In the genomic region with DNA sequence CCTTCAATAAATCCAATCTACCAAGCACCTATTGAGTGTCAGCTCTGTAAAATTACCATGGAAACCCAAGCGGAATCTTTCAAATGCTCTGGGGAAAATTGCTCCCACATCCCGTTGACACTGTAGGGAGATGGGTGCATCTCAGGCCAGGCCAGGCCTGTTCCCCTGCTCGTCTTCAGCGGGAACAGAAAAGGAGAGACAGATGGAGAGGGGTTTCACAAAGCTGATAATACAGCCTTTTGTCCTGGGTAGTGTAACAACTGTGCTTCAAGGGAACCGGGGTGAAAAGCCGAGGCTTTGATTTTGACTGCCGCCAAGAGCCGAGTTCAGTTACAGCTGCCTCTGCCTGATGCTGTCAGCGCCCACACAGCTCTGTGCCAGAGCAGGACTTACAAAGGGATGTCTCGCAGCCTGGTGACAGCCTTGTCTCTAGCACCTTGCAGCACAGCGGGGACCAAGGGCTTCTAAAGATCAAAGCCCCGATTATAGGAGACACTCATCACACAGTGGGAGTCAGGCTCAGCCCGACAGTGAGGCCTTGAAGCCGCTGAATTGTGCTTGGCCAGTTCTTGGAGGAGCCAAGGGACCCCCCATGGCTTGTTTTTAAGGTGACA, we compare ENCODE assay signal across 13 mouse cellular contexts.
DNase-seq lines count a peak whose midpoint lies in the region; ATAC-seq and TF ChIP-seq lines count a peak whose summit lies in the region.
"Had no signal": no experiment of that assay in that cellular context is flagged by ENCODE, and none has a peak within 500 bp of the region (broad histone marks: within the 10 kb centered on the region; RNA-seq: fewer than 3 reads in every experiment).

No protein-coding gene starts in this region.

- peak; percentile 79 for ATAC-seq in heart, embryonic 16.5 days (replicated peaks; ENCODE audit: extremely low read depth, insufficient read depth, low FRiP score)
- peak; percentile 39; the same call in 1 of the 2 replicates for ATAC-seq in forebrain, embryonic 12.5 days (ENCODE audit: low FRiP score)
- peak; percentile 66 for ATAC-seq in midbrain, embryonic 11.5 days (ENCODE audit: low FRiP score)

- no peak for TF ChIP-seq POLR2A in brain, embryonic 14.5 days (IDR thresholded peaks at IDR 0.05; ENCODE audit: borderline replicate concordance, extremely low read depth, insufficient read depth, insufficient read length, poor library complexity, severe bottlenecking)

- H3K4me1 ChIP-seq in heart, embryonic 16.5 days (ENCODE audit: control insufficient read depth, insufficient read depth, low read length), result peaks cover 14% of the 10 kb centered on the region
- peaks cover 24% of the 10 kb centered on the region for H3K4me1 ChIP-seq in forebrain, embryonic 12.5 days
- H3K4me1 ChIP-seq in midbrain, embryonic 11.5 days (ENCODE audit: control insufficient read depth, insufficient read depth, low read length), result peaks cover 21% of the 10 kb centered on the region

- no peaks in the 10 kb centered on the region for H3K27me3 ChIP-seq in heart, embryonic 16.5 days (ENCODE audit: control insufficient read depth, insufficient read depth, low read length)
- peaks cover 4% of the 10 kb centered on the region; the same call in 1 of the 2 replicates for H3K27me3 ChIP-seq in forebrain, embryonic 12.5 days
- no peaks in the 10 kb centered on the region for H3K27me3 ChIP-seq in midbrain, embryonic 11.5 days (ENCODE audit: control insufficient read depth, insufficient read depth, low read length)

- intact Hi-C loops in heart, postnatal 36 days (cut with DNase I), result no loop called here

- H3K27ac ChIP-seq in heart, embryonic 16.5 days (ENCODE audit: low read length), result no peak overlapping the region
- no peak overlapping the region for H3K27ac ChIP-seq in forebrain, embryonic 12.5 days
- H3K27ac ChIP-seq in midbrain, embryonic 11.5 days (ENCODE audit: low read depth, low read length), result no peak overlapping the region
- H3K27ac ChIP-seq: kidney, postnatal 0 days; limb, embryonic 13.5 days; macrophage; stomach, postnatal 0 days had no signal

- H3K36me3 ChIP-seq in heart, embryonic 16.5 days (ENCODE audit: control insufficient read depth, insufficient read depth), result no peaks in the 10 kb centered on the region
- H3K36me3 ChIP-seq in forebrain, embryonic 12.5 days (replicated peaks), result no peaks in the 10 kb centered on the region
- H3K36me3 ChIP-seq in midbrain, embryonic 11.5 days (ENCODE audit: control insufficient read depth, insufficient read depth, low read length), result no peaks in the 10 kb centered on the region
- H3K36me3 ChIP-seq: limb, embryonic 13.5 days had no signal

- no peak for TF ChIP-seq CTCF in brain, embryonic 14.5 days (IDR thresholded peaks at IDR 0.05; ENCODE audit: borderline replicate concordance, extremely low read depth, insufficient read depth, insufficient read length)

- H3K9me3 ChIP-seq in heart, embryonic 16.5 days (replicated peaks; ENCODE audit: control insufficient read depth, low read length), result peaks cover 3% of the 10 kb centered on the region; the same call in 1 of the 2 replicates
- no peaks in the 10 kb centered on the region for H3K9me3 ChIP-seq in forebrain, embryonic 12.5 days
- H3K9me3 ChIP-seq in midbrain, embryonic 11.5 days (ENCODE audit: control insufficient read depth, low read length), result no peaks in the 10 kb centered on the region

- H3K4me2 ChIP-seq in heart, embryonic 16.5 days (ENCODE audit: low read depth, low read length), result no peak overlapping the region
- no peak overlapping the region for H3K4me2 ChIP-seq in forebrain, embryonic 12.5 days
- H3K4me2 ChIP-seq in midbrain, embryonic 11.5 days, result peak overlapping the region; percentile 9; the same call in 1 of the 2 replicates
- H3K4me2 ChIP-seq: limb, embryonic 13.5 days had no signal

- 19% methylated on average over 14 of the region's 14 CpGs for WGBS in heart, embryonic 16.5 days
- 4% methylated on average over 14 of the region's 14 CpGs for WGBS in forebrain, embryonic 12.5 days
- 1% methylated on average over 14 of the region's 14 CpGs for WGBS in midbrain, embryonic 11.5 days

- H3K4me3 ChIP-seq in heart, embryonic 16.5 days (ENCODE audit: low read length), result no peak overlapping the region
- no peak overlapping the region for H3K4me3 ChIP-seq in forebrain, embryonic 12.5 days (replicated peaks)
- no peak overlapping the region for H3K4me3 ChIP-seq in midbrain, embryonic 11.5 days (ENCODE audit: low read depth, low read length)
- H3K4me3 ChIP-seq: limb, embryonic 13.5 days had no signal

- no peak for DNase-seq in heart, postnatal 36 days
- DNase-seq in brain, embryonic 14.5 days (ENCODE audit: low read depth), result peak; percentile 82
- peak; percentile 88 for DNase-seq in midbrain, embryonic 11.5 days (ENCODE audit: low spot score, missing footprints)
- no peak for DNase-seq in spleen, adult 12 weeks (ENCODE audit: low spot score)
- DNase-seq in ovary, postnatal 14 days (ENCODE audit: low spot score), result no peak
- DNase-seq: cerebellum, postnatal 36 days; gastrocnemius, postnatal 10 days had no signal

- no peak overlapping the region for H3K9ac ChIP-seq in heart, embryonic 16.5 days (ENCODE audit: low read length)
- no peak overlapping the region for H3K9ac ChIP-seq in forebrain, embryonic 12.5 days
- peak overlapping the region; percentile 24 for H3K9ac ChIP-seq in midbrain, embryonic 11.5 days (ENCODE audit: low read length)
- H3K9ac ChIP-seq: limb, embryonic 13.5 days had no signal

Comparison
In these comparisons a context has a peak if more than half of its experiments do, and no peak if none do; other contexts are left out.
1. DNase-seq: peak in brain, embryonic 14.5 days (single experiment) and midbrain, embryonic 11.5 days (single experiment); none in heart, postnatal 36 days (0 of 2), spleen, adult 12 weeks (single experiment) and ovary, postnatal 14 days (single experiment).
2. Peak in every context shown above with its lines, with median percentiles within 50 percentile points of each other: ATAC-seq.